Mouse (Mus musculus) midbrain, embryonic 16.5 days (tissue): ENCODE results near the gene Scd2. TPM values are rescaled to one million over a fixed set of nuclear protein-coding genes. Genes with fewer than 3 reads are reported as not detected.

ENCODE experiments used
- ATAC-seq: fragments of 200-750 bp; cut with Nextera tagmentation; 2 replicates; pipeline ENCODE4 v1.8.0; 2017; ENCODE audit warnings: moderate TSS enrichment
- H3K27ac ChIP-seq: fragments of 300-500 bp; sonication (generic); 2 replicates; pipeline ENCODE4 v1.5.1; 2014; ENCODE audit warnings: mild to moderate bottlenecking, low read length, mixed read lengths
- H3K27me3 ChIP-seq: fragments of 300-500 bp; sonication (generic); 2 replicates; pipeline ENCODE4 v1.6.1; 2014; ENCODE audit warnings: low read depth, low read length, mixed read lengths; ENCODE audit not compliant: control insufficient read depth, insufficient read depth
- H3K36me3 ChIP-seq: fragments of 300-500 bp; sonication (generic); 2 replicates; pipeline ENCODE4 v1.6.1; 2014; ENCODE audit warnings: mild to moderate bottlenecking, low read length, moderate library complexity, mixed read lengths; ENCODE audit not compliant: control insufficient read depth, insufficient read depth
- H3K4me1 ChIP-seq: fragments of 300-500 bp; sonication (generic); 2 replicates; pipeline ENCODE4 v1.6.1; 2014; ENCODE audit warnings: mild to moderate bottlenecking, low read length, mixed read lengths; ENCODE audit not compliant: control insufficient read depth, insufficient read depth
- H3K4me2 ChIP-seq: fragments of 300-500 bp; sonication (generic); 2 replicates; pipeline ENCODE4 v1.6.1; 2014; ENCODE audit warnings: mild to moderate bottlenecking, low read length, mixed read lengths
- H3K4me3 ChIP-seq: fragments of 300-500 bp; sonication (generic); 2 replicates; pipeline ENCODE4 v1.5.1; 2014; ENCODE audit warnings: low read depth, mild to moderate bottlenecking, low read length, moderate library complexity, mixed read lengths
- H3K9ac ChIP-seq: fragments of 300-500 bp; sonication (generic); 2 replicates; pipeline ENCODE4 v1.6.1; 2014; ENCODE audit warnings: low read depth, low read length, mixed read lengths
- H3K9me3 ChIP-seq: fragments of 300-500 bp; sonication (generic); replicated peaks from 2 replicates; pipeline ENCODE4 v1.6.1; 2014; ENCODE audit warnings: mild to moderate bottlenecking, low read length, mixed read lengths; ENCODE audit not compliant: control insufficient read depth, poor library complexity, severe bottlenecking
- WGBS: fragments of 180-500 bp; shearing (Covaris S2); extraction: QIAGEN DNeasy Blood & Tissue Kit; methylation state at CpG from one replicate; pipeline ENCODE4 v1.1.7; 2014; 5-methylcytosine and 5-hydroxymethylcytosine counted together
- polyA plus RNA-seq: library from polyadenylated mRNA; unstranded; fragments of >200 nt; fragmentation: Nextera tagmentation; extraction: Ambion mirVana; gene quantifications from 2 replicates; pipeline ENCODE4 v1.2.1, GENCODE M21; 2015

Scd2 gene
- polyA plus RNA-seq, 1 experiment from 2014 or later = 311 TPM

- Histone ChIP-seq H3K4me3 (no peak overlapping the region), H3K4me1 (peaks cover 18% of the 10 kb centered on the region), H3K27ac (no peak overlapping the region), H3K9ac (no peak overlapping the region), H3K9me3 (no peaks in the 10 kb centered on the region), H3K27me3 (no peaks in the 10 kb centered on the region), H3K36me3 (peaks cover 3% of the 10 kb centered on the region), H3K4me2 (no peak overlapping the region)
- 19% methylated on average over 5 of the region's 5 CpGs for WGBS
- ATAC-seq = no peak
Observed at GRCm38 (mm10) chr19:44310814-44311213, 17.3 kb downstream of the Scd2 start.

- H3K4me1 ChIP-seq = peaks cover 18% of the 10 kb centered on the region
- no peak overlapping the region for H3K27ac ChIP-seq
- no peaks in the 10 kb centered on the region for H3K9me3 ChIP-seq
- no peak overlapping the region for H3K4me3 ChIP-seq
- H3K4me2 ChIP-seq = no peak overlapping the region
- no peak for ATAC-seq
- 52% methylated on average over 8 of the region's 8 CpGs for WGBS
- no peaks in the 10 kb centered on the region for H3K27me3 ChIP-seq
- H3K9ac ChIP-seq = no peak overlapping the region
- peaks cover 3% of the 10 kb centered on the region; the same call in 1 of the 2 replicates for H3K36me3 ChIP-seq
Observed at GRCm38 (mm10) chr19:44311306-44312006, 18.0 kb downstream of the Scd2 start.

DNA sequence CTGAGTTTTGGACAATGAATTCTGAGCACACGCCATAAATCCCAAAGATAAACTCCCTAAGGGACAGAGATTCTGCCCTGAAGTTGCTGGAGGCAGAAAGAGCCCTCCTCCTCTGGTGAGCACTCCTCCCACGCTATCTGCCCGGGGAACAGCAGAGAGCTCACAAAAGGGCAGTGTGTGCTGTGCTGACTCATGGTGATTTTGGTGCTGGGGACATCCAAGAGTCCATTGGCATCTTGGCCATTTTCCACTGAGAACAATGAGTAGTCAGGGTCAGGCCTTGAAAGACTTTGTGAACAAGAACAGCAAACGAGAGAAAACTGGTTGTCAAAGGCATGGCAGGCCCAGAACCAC lies 18.5 kb downstream of the Scd2 start:
- H3K36me3 ChIP-seq = peaks cover 3% of the 10 kb centered on the region; the same call in 1 of the 2 replicates
- WGBS = 9% methylated on average over 4 of the region's 4 CpGs

DNA sequence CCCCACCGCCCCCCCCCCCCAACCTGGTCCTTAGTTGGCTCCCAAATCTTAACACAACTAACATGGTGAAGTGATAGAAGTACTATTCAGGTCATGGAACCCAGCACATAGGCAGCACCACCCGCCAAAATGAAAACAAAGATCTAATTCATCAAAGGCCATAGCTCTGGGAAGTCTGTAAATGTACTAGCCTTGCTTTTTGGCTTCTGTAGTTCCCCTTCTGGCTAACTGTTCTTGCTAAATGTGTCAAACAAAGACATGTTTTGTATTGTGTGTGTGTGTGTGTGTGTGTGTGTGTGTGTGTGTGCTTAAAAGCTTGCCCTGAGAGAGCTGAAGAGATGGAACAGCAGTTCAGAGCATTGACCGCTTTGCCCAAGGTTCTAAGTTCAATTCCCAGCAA lies 19.6 kb downstream of the Scd2 start:
- no peak for ATAC-seq
- H3K4me2 ChIP-seq = no peak overlapping the region
- no peaks in the 10 kb centered on the region for H3K36me3 ChIP-seq

More for the DNA sequence above, 18.5 kb downstream of the Scd2 start:
- ATAC-seq = no peak
- no peak overlapping the region for H3K4me3 ChIP-seq
- no peaks in the 10 kb centered on the region for H3K9me3 ChIP-seq
- peaks cover 18% of the 10 kb centered on the region for H3K4me1 ChIP-seq
- H3K4me2 ChIP-seq = no peak overlapping the region
- no peaks in the 10 kb centered on the region for H3K27me3 ChIP-seq
- H3K9ac ChIP-seq = no peak overlapping the region
- no peak overlapping the region for H3K27ac ChIP-seq

GRCm38 (mm10) chr19:44314327-44314759 lies 20.9 kb downstream of the Scd2 start:
- ATAC-seq = peak; percentile 94
- H3K4me3 ChIP-seq = peak overlapping the region; percentile 63
- peak overlapping the region; percentile 97 for H3K4me2 ChIP-seq
- peak overlapping the region; percentile 66 for H3K27ac ChIP-seq
- H3K9me3 ChIP-seq = no peaks in the 10 kb centered on the region
- peak overlapping the region; percentile 76 for H3K9ac ChIP-seq
- no peaks in the 10 kb centered on the region for H3K36me3 ChIP-seq
- H3K27me3 ChIP-seq = no peaks in the 10 kb centered on the region
- peaks cover 18% of the 10 kb centered on the region for H3K4me1 ChIP-seq
- 4% methylated on average over 18 of the region's 18 CpGs for WGBS

More for the DNA sequence above, 19.6 kb downstream of the Scd2 start:
- Histone ChIP-seq H3K4me3 (no peak overlapping the region), H3K27me3 (no peaks in the 10 kb centered on the region), H3K9me3 (no peaks in the 10 kb centered on the region), H3K9ac (no peak overlapping the region), H3K4me1 (peaks cover 18% of the 10 kb centered on the region), H3K27ac (no peak overlapping the region)
- WGBS = 67% methylated on average over 3 of the region's 3 CpGs

- Histone ChIP-seq H3K4me1 (peaks cover 18% of the 10 kb centered on the region), H3K9ac (peak overlapping the region; percentile 76), H3K9me3 (no peaks in the 10 kb centered on the region), H3K36me3 (no peaks in the 10 kb centered on the region), H3K27ac (peak overlapping the region; percentile 60), H3K4me3 (peak overlapping the region; percentile 63), H3K27me3 (no peaks in the 10 kb centered on the region), H3K4me2 (peak overlapping the region; percentile 97)
- ATAC-seq = peak; percentile 80
- WGBS = 1% methylated on average over 11 of the region's 11 CpGs
Observed at GRCm38 (mm10) chr19:44314871-44315414, 21.5 kb downstream of the Scd2 start.

DNA sequence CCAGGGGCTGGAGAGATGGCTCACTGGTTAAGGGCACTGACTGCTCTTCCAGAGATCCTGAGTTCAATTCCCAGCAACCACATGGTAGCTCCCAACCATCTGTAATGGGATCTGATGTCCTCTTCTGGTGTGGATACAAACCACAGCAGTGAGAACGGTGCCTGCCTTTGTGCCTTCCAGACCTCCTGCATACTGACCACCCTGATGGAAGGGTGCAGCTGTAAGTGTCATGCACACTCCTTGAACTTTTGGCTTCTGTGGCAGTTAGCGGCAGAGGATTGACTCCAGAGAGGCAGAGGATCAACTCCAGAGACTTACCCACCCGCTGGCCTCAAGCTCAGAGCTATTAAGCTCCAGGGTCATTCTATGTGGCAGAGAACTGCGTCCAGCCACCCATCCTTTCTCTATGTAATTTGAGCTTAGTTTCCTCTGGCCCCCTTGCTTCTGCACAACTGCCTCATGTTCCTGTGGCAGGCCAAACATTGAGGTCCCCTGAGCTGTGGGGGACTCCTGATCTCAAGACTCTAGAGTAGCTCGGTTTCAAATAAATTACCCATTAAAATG lies 23.4 kb downstream of the Scd2 start:
- Histone ChIP-seq H3K36me3 (no peaks in the 10 kb centered on the region), H3K4me1 (peaks cover 13% of the 10 kb centered on the region), H3K9ac (no peak overlapping the region), H3K27me3 (no peaks in the 10 kb centered on the region), H3K4me2 (no peak overlapping the region), H3K27ac (no peak overlapping the region), H3K4me3 (no peak overlapping the region), H3K9me3 (no peaks in the 10 kb centered on the region)
- WGBS = 69% methylated on average over 5 of the region's 5 CpGs
- ATAC-seq = no peak

DNA sequence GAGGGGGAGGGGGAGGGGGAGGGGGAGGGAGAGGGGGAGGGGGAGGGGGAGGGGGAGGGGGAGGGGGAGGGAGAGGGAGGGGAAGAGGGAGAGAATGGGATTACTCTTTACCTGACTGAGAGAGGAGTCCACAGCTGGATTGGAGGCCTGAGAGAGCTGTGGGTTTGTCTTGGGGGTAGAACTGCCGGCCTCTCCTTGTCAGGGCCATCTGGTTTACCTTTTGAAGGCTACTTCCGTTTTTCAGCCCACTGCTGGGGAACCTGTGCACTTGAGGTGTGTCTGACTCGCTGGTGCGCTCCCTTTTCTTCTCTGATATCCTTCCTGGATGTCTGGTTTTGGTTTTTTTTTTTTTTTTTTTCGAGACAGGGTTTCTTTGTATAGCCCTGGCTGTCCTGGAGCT lies 23.9 kb downstream of the Scd2 start:
- ATAC-seq = no peak
- Histone ChIP-seq H3K4me3 (no peak overlapping the region), H3K4me2 (no peak overlapping the region), H3K27me3 (no peaks in the 10 kb centered on the region), H3K36me3 (no peaks in the 10 kb centered on the region), H3K4me1 (peaks cover 10% of the 10 kb centered on the region), H3K27ac (no peak overlapping the region), H3K9me3 (no peaks in the 10 kb centered on the region), H3K9ac (no peak overlapping the region)
- WGBS = 74% methylated on average over 5 of the region's 5 CpGs

GRCm38 (mm10) chr19:44318545-44318944 lies 25.1 kb downstream of the Scd2 start:
- no peak for ATAC-seq
- Histone ChIP-seq H3K27ac (no peak overlapping the region), H3K36me3 (no peaks in the 10 kb centered on the region), H3K9me3 (no peaks in the 10 kb centered on the region), H3K4me2 (no peak overlapping the region), H3K9ac (no peak overlapping the region), H3K4me3 (no peak overlapping the region), H3K4me1 (peaks cover 10% of the 10 kb centered on the region), H3K27me3 (no peaks in the 10 kb centered on the region)
